Mouse (Mus musculus) intestine, embryonic 15.5 days (tissue): Measurements from ENCODE around the gene Ercc2. TPM values are rescaled to one million over a fixed set of nuclear protein-coding genes. Genes with fewer than 3 reads are reported as not detected.

Source experiments
- ATAC-seq: fragments of 200-750 bp; cut with Nextera tagmentation; 2 replicates; pipeline ENCODE4 v1.8.0; 2017; ENCODE audit warnings: moderate TSS enrichment, moderate library complexity
- H3K27ac ChIP-seq: fragments of 300-500 bp; sonication (generic); 2 replicates; pipeline ENCODE4 v1.5.1; 2015; ENCODE audit warnings: mild to moderate bottlenecking, inconsistent platforms
- H3K27me3 ChIP-seq: fragments of 300-500 bp; sonication (generic); replicated peaks from 2 replicates; pipeline ENCODE4 v1.6.1; 2015; ENCODE audit warnings: inconsistent platforms
- H3K36me3 ChIP-seq: fragments of 300-500 bp; sonication (generic); 2 replicates; pipeline ENCODE4 v1.6.1; 2015; ENCODE audit warnings: inconsistent platforms
- H3K4me1 ChIP-seq: fragments of 300-500 bp; sonication (generic); replicated peaks from 2 replicates; pipeline ENCODE4 v1.6.1; 2015; ENCODE audit warnings: inconsistent platforms
- H3K4me2 ChIP-seq: fragments of 300-500 bp; sonication (generic); replicated peaks from 2 replicates; pipeline ENCODE4 v1.6.1; 2015; ENCODE audit warnings: mild to moderate bottlenecking, inconsistent platforms
- H3K4me3 ChIP-seq: fragments of 300-500 bp; sonication (generic); replicated peaks from 2 replicates; pipeline ENCODE4 v1.5.1; 2015; ENCODE audit warnings: inconsistent platforms
- H3K9ac ChIP-seq: fragments of 300-500 bp; sonication (generic); 2 replicates; pipeline ENCODE4 v1.6.1; 2015; ENCODE audit warnings: inconsistent platforms
- H3K9me3 ChIP-seq: fragments of 300-500 bp; sonication (generic); 2 replicates; pipeline ENCODE4 v1.6.1; 2016; ENCODE audit warnings: inconsistent platforms
- WGBS: fragments of 180-500 bp; shearing (Covaris S2); methylation state at CpG from one replicate; pipeline ENCODE4 v1.1.7; 2015; 5-methylcytosine and 5-hydroxymethylcytosine counted together
- polyA plus RNA-seq: library from polyadenylated mRNA; unstranded; fragments of >200 nt; fragmentation: Nextera tagmentation; extraction: Ambion mirVana; gene quantifications from 2 replicates; pipeline ENCODE4 v1.2.1, GENCODE M21; 2015

Gene Ercc2
- polyA plus RNA-seq: 16.7 and 17.3 TPM in 2 replicates

GRCm38 (mm10) chr7:19381377-19382165 lies at the start of gene Ercc2:
Gene Ercc2 (plus strand): TSS chr7:19382010.
- Histone ChIP-seq H3K9ac (peak within 1 kb of the TSS; percentile 76), H3K9me3 (no peaks in the 10 kb centered on the region), H3K27ac (peak within 1 kb of the TSS; percentile 20; the same call in 1 of the 2 replicates), H3K4me1 (peaks cover 4% of the 10 kb centered on the region), H3K4me3 (peak within 1 kb of the TSS; percentile 66), H3K36me3 (peaks cover 10% of the 10 kb centered on the region; the same call in 1 of the 2 replicates), H3K27me3 (no peaks in the 10 kb centered on the region), H3K4me2 (peak within 1 kb of the TSS; percentile 78)
- 5% methylated on average over 46 of the region's 48 CpGs for WGBS
- ATAC-seq: peak; percentile 98

- H3K4me2 ChIP-seq: peak overlapping the region; percentile 78
- H3K27me3 ChIP-seq: no peaks in the 10 kb centered on the region
- peaks cover under 1% of the 10 kb centered on the region; the same call in 1 of the 2 replicates for H3K4me1 ChIP-seq
- peak overlapping the region; percentile 54 for H3K4me3 ChIP-seq
- H3K27ac ChIP-seq: peak overlapping the region; percentile 59
- no peaks in the 10 kb centered on the region for H3K9me3 ChIP-seq
- no peaks in the 10 kb centered on the region for H3K36me3 ChIP-seq
- H3K9ac ChIP-seq: peak overlapping the region; percentile 61
- under 1% methylated on average over 52 of the region's 52 CpGs for WGBS
- ATAC-seq: peak; percentile 80
Observed at GRCm38 (mm10) chr7:19332709-19333352, 49.0 kb upstream of the Ercc2 start.

- Histone ChIP-seq H3K9ac (no peak overlapping the region), H3K9me3 (no peaks in the 10 kb centered on the region), H3K36me3 (no peaks in the 10 kb centered on the region), H3K4me3 (no peak overlapping the region), H3K27me3 (no peaks in the 10 kb centered on the region), H3K4me1 (no peaks in the 10 kb centered on the region), H3K4me2 (no peak overlapping the region), H3K27ac (no peak overlapping the region)
- ATAC-seq: 0 out of 2 replicates have a peak, but pooled peaks have one; percentile 31
- WGBS: 52% methylated on average over 3 of the region's 3 CpGs
Observed at GRCm38 (mm10) chr7:19335583-19335982, 46.2 kb upstream of the Ercc2 start.

GRCm38 (mm10) chr7:19337122-19337521 lies 44.7 kb upstream of the Ercc2 start:
- H3K27ac ChIP-seq: no peak overlapping the region
- H3K4me3 ChIP-seq: no peak overlapping the region
- H3K27me3 ChIP-seq: no peaks in the 10 kb centered on the region
- H3K9me3 ChIP-seq: no peaks in the 10 kb centered on the region
- no peaks in the 10 kb centered on the region for H3K36me3 ChIP-seq
- no peak overlapping the region for H3K4me2 ChIP-seq
- no peak overlapping the region for H3K9ac ChIP-seq
- 58% methylated on average over 10 of the region's 10 CpGs for WGBS
- ATAC-seq: no peak
- peaks cover 12% of the 10 kb centered on the region for H3K4me1 ChIP-seq

- Histone ChIP-seq H3K4me1 (peaks cover 17% of the 10 kb centered on the region), H3K27me3 (no peaks in the 10 kb centered on the region), H3K4me2 (no peak overlapping the region), H3K27ac (no peak overlapping the region), H3K9me3 (no peaks in the 10 kb centered on the region), H3K36me3 (no peaks in the 10 kb centered on the region), H3K9ac (no peak overlapping the region), H3K4me3 (no peak overlapping the region)
- 52% methylated on average over 2 of the region's 2 CpGs for WGBS
- ATAC-seq: no peak
Observed at GRCm38 (mm10) chr7:19338060-19338459, 43.8 kb upstream of the Ercc2 start.

DNA sequence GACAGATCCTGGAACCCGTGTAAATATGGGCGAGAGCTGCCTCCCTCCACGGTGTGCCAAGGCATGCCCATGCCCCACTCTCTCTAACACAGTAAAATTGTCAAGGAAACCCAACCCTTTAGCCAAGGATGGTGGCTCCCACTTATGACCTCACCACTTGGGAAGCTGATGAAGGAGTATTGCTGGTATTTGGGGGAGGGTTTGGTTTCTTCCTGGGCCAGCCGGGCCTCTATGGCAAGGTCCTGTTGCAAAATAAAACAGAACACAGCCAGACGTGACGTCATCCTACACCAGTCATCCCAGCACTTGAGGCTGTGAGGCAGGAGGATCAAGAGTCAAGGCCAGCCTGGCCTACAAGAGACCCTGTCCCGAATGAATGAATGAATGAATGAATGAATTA lies 43.2 kb upstream of the Ercc2 start:
- Histone ChIP-seq H3K4me3 (no peak overlapping the region), H3K27me3 (no peaks in the 10 kb centered on the region), H3K4me1 (peaks cover 21% of the 10 kb centered on the region), H3K9ac (no peak overlapping the region), H3K27ac (no peak overlapping the region), H3K4me2 (no peak overlapping the region), H3K9me3 (no peaks in the 10 kb centered on the region), H3K36me3 (no peaks in the 10 kb centered on the region)
- 56% methylated on average over 7 of the region's 7 CpGs for WGBS
- no peak for ATAC-seq

GRCm38 (mm10) chr7:19341250-19341649 lies 40.6 kb upstream of the Ercc2 start:
- ATAC-seq: no peak
- WGBS: 17% methylated on average over 10 of the region's 10 CpGs
- H3K4me2 ChIP-seq: peak overlapping the region; percentile 94
- H3K9me3 ChIP-seq: no peaks in the 10 kb centered on the region
- H3K4me1 ChIP-seq: peaks cover 36% of the 10 kb centered on the region
- peak overlapping the region; percentile 45; the same call in 1 of the 2 replicates for H3K4me3 ChIP-seq
- H3K27me3 ChIP-seq: no peaks in the 10 kb centered on the region
- no peak overlapping the region for H3K9ac ChIP-seq
- H3K36me3 ChIP-seq: no peaks in the 10 kb centered on the region
- H3K27ac ChIP-seq: no peak overlapping the region

DNA sequence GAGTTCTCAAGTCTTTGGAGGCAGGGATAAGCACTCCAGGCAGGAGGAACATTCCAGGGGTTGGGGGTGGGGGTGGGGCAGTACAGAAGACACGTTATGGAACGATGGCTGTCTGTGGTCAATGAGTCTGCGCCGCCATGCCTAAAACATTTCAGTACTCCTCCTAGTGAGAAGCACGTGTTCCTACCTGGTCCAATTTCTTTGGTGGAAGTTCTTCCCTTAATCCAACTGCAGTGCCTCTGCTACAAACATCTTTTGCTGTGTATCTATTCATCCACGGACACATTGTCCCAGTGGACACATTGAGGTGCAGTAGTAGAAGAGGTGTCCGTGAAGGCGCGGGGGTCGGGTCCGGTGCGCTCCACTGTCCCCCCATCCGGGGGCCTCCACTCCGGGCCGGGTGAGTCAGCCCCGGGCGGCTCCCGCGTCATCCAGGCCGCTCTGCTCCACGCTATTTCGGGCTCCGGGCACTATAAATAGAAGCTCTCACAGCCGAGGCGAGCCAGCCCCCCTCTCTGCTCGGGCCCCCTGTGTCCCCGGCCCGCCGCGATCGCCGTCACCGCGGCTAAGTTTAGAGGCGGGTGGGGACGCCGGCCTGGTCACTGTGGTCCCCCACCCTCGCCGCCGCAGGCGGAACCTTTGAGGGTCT lies 39.9 kb upstream of the Ercc2 start:
- under 1% methylated on average over 41 of the region's 41 CpGs for WGBS
- H3K4me1 ChIP-seq: peaks cover 36% of the 10 kb centered on the region

GRCm38 (mm10) chr7:19342481-19343027 lies 39.3 kb upstream of the Ercc2 start:
- Histone ChIP-seq H3K9me3 (no peaks in the 10 kb centered on the region), H3K4me1 (peaks cover 36% of the 10 kb centered on the region), H3K27ac (peak overlapping the region; percentile 7; the same call in 1 of the 2 replicates), H3K9ac (peak overlapping the region; percentile 44), H3K4me3 (peak overlapping the region; percentile 45), H3K36me3 (no peaks in the 10 kb centered on the region), H3K4me2 (peak overlapping the region; percentile 94), H3K27me3 (no peaks in the 10 kb centered on the region)
- ATAC-seq: 0 out of 2 replicates have a peak, but pooled peaks have one; percentile 2
- WGBS: under 1% methylated on average over 27 of the region's 27 CpGs

More for the DNA sequence above, 39.9 kb upstream of the Ercc2 start:
- Histone ChIP-seq H3K9ac (peak overlapping the region; percentile 44), H3K27ac (peak overlapping the region; percentile 7; the same call in 1 of the 2 replicates), H3K9me3 (no peaks in the 10 kb centered on the region), H3K27me3 (no peaks in the 10 kb centered on the region), H3K36me3 (no peaks in the 10 kb centered on the region), H3K4me2 (peak overlapping the region; percentile 94), H3K4me3 (peak overlapping the region; percentile 45)
- peak; percentile 12; the same call in 1 of the 2 replicates for ATAC-seq

DNA sequence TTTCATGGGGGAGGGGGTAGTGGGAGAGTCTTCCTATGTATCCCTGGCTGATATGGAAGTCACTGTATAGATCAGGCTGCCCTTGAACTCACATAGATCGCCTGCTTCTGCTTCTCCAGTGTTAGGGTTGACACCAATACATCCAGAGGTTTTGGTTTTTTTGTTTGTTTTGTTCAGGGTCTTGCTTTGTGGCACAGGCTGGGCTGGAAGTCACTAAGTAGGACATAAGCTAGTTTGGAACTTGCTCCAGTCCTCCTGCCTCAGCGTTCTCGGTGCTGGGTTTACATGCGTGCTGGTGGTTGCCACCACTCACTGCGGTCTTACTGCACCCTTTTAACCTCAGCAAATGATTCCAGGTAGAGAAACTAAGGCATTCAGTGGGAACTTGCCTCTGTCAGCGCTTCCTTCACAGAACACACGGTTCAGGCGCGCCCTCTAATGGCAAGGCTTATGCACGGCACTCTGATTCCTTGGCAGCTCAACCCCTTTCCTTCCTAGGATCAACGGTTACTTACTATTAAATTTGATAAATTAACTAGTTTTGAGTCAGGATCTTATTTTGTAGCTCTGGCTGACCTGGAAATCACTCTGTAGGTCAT lies 38.5 kb upstream of the Ercc2 start:
- ATAC-seq: no peak
- under 1% methylated on average over 11 of the region's 11 CpGs for WGBS
- Histone ChIP-seq H3K4me2 (peak overlapping the region; percentile 94), H3K27me3 (no peaks in the 10 kb centered on the region), H3K36me3 (no peaks in the 10 kb centered on the region; the same call in 1 of the 2 replicates), H3K9me3 (no peaks in the 10 kb centered on the region), H3K27ac (no peak overlapping the region), H3K4me1 (peaks cover 36% of the 10 kb centered on the region), H3K9ac (peak overlapping the region; percentile 6; the same call in 1 of the 2 replicates), H3K4me3 (no peak overlapping the region)

GRCm38 (mm10) chr7:19344237-19344847 lies 37.5 kb upstream of the Ercc2 start, which contains the start of gene Ercc1:
Gene Ercc1 (plus strand): TSS chr7:19344778.
- H3K36me3 ChIP-seq: no peaks in the 10 kb centered on the region; the same call in 1 of the 2 replicates
- no peaks in the 10 kb centered on the region for H3K27me3 ChIP-seq
- WGBS: 22% methylated on average over 12 of the region's 12 CpGs
- H3K4me3 ChIP-seq: peak within 1 kb of the TSS; percentile 77
- H3K27ac ChIP-seq: peak within 1 kb of the TSS; percentile 86
- peak within 1 kb of the TSS; percentile 70 for H3K9ac ChIP-seq
- peaks cover 36% of the 10 kb centered on the region for H3K4me1 ChIP-seq
- ATAC-seq: peak; percentile 2
- H3K4me2 ChIP-seq: peak within 1 kb of the TSS; percentile 94
- no peaks in the 10 kb centered on the region for H3K9me3 ChIP-seq
